Comparison of ENCODE assay signal across 9 mouse cellular contexts in genomic region chr13:117235530-117236212, GRCm38 (mm10). TPM values are rescaled to one million over a fixed set of nuclear protein-coding genes. Genes with fewer than 3 reads are reported as not detected.
DNase-seq lines count a peak whose midpoint lies in the region; ATAC-seq lines count a peak whose summit lies in the region.
"Had no signal": no experiment of that assay in that cellular context is flagged by ENCODE, and none has a peak within 500 bp of the region (broad histone marks: within the 10 kb centered on the region; RNA-seq: fewer than 3 reads in every experiment).

No protein-coding gene starts in this region.

- whole genome bisulfite sequencing in forebrain, embryonic 13.5 days = 57% methylated on average over 11 of the region's 11 CpGs
- WGBS in lung, embryonic 16.5 days = 37% methylated on average over 11 of the region's 11 CpGs

- no peak overlapping the region for H3K9ac ChIP-seq in forebrain, embryonic 13.5 days
- no peak overlapping the region for H3K9ac ChIP-seq in lung, embryonic 16.5 days (ENCODE audit: low read length)

- H3K9me3 ChIP-seq in forebrain, embryonic 13.5 days (replicated peaks) = no peaks in the 10 kb centered on the region
- H3K9me3 ChIP-seq in lung, embryonic 16.5 days (ENCODE audit: control insufficient read depth, low read length) = no peaks in the 10 kb centered on the region

- H3K27me3 ChIP-seq in forebrain, embryonic 13.5 days = no peaks in the 10 kb centered on the region
- no peaks in the 10 kb centered on the region for H3K27me3 ChIP-seq in lung, embryonic 16.5 days (ENCODE audit: control insufficient read depth, insufficient read depth, low read depth, low read length)

- ATAC-seq in forebrain, embryonic 13.5 days = peak; percentile 65
- ATAC-seq in lung, embryonic 16.5 days (ENCODE audit: low read depth) = peak; percentile 78

- H3K4me3 ChIP-seq in forebrain, embryonic 13.5 days = no peak overlapping the region
- H3K4me3 ChIP-seq in lung, embryonic 16.5 days (ENCODE audit: low read length) = no peak overlapping the region

- H3K27ac ChIP-seq in forebrain, embryonic 13.5 days = no peak overlapping the region
- no peak overlapping the region for H3K27ac ChIP-seq in lung, embryonic 16.5 days (ENCODE audit: low read length)

- peak; percentile 73 for DNase-seq in gastrocnemius, adult 18-20 months (ENCODE audit: low spot score)
- DNase-seq in gastrocnemius, postnatal 4 days (ENCODE audit: low spot score in 2 of 2) = no peak
- DNase-seq in brain, adult 2 months (ENCODE audit: low read depth, low spot score) = peak; percentile 88
- DNase-seq in kidney, adult 8-10 months = peak; percentile 21 to 66
- DNase-seq in skeletal muscle tissue, adult 2 months (ENCODE audit: low read depth, low spot score) = peak; percentile 93
- DNase-seq in frontal cortex, postnatal 25 days (ENCODE audit: low spot score in 2 of 2) = no peak

- peaks cover 10% of the 10 kb centered on the region for H3K4me1 ChIP-seq in forebrain, embryonic 13.5 days
- no peaks in the 10 kb centered on the region; the same call in 1 of the 2 replicates for H3K4me1 ChIP-seq in lung, embryonic 16.5 days (replicated peaks; ENCODE audit: control insufficient read depth, insufficient read depth, low read length)

- H3K4me2 ChIP-seq in forebrain, embryonic 13.5 days = no peak overlapping the region
- no peak overlapping the region for H3K4me2 ChIP-seq in lung, embryonic 16.5 days (ENCODE audit: low read depth, low read length)

- no peaks in the 10 kb centered on the region for H3K36me3 ChIP-seq in forebrain, embryonic 13.5 days (ENCODE audit: poor library complexity, severe bottlenecking)
- no peaks in the 10 kb centered on the region for H3K36me3 ChIP-seq in lung, embryonic 16.5 days (ENCODE audit: control insufficient read depth, insufficient read depth, low read length)

RNA-seq across cellular contexts. Expression of gene Gm17509, which starts 14.8 kb away (rescaled TPM):
- total RNA-seq in gastrocnemius, adult 18-20 months (2021) = not detected
- not detected for total RNA-seq in gastrocnemius, postnatal 4 days (2021)
- polyA plus RNA-seq in forebrain, embryonic 13.5 days (2015; fragmentation: Nextera tagmentation; extraction: Ambion mirVana) = 0.59 and 0.64 TPM in 2 replicates
- polyA plus RNA-seq in lung, embryonic 16.5 days (2015; fragmentation: Nextera tagmentation; extraction: Ambion mirVana) = not detected in 2 replicates
- polyA plus RNA-seq: intestine, embryonic 14.5 days had no signal

RNA-seq across cellular contexts. Expression of gene Emb, which starts 27.3 kb away (rescaled TPM):
- 10 to 100 TPM; 10.3 to 12.0 TPM for total RNA-seq in gastrocnemius, adult 18-20 months (2021)
- total RNA-seq in gastrocnemius, postnatal 4 days (2021) = 10 to 100 TPM; 19.3 to 19.5 TPM
- 12.6 and 15.6 TPM in 2 replicates for polyA plus RNA-seq in forebrain, embryonic 13.5 days (2015; fragmentation: Nextera tagmentation; extraction: Ambion mirVana)
- 16.2 and 19.8 TPM in 2 replicates for polyA plus RNA-seq in lung, embryonic 16.5 days (2015; fragmentation: Nextera tagmentation; extraction: Ambion mirVana)

Comparison
In these comparisons a context has a peak if more than half of its experiments do, and no peak if none do; other contexts are left out.
1. DNase-seq: peak in gastrocnemius, adult 18-20 months (single experiment), brain, adult 2 months (single experiment), kidney, adult 8-10 months (2 of 2) and skeletal muscle tissue, adult 2 months (single experiment); none in gastrocnemius, postnatal 4 days (0 of 2) and frontal cortex, postnatal 25 days (0 of 2).